Mouse (Mus musculus) lung, adult 18-20 months (tissue): Measurements from ENCODE around the gene Wfdc6a.

Source experiments
- DNase-seq, 2 experiments: peaks; one replicate each; pipeline ENCODE4 v3.0.0; 2022; ENCODE audit warnings: mixed read lengths in 2 of 2

The Wfdc6a gene

DNA sequence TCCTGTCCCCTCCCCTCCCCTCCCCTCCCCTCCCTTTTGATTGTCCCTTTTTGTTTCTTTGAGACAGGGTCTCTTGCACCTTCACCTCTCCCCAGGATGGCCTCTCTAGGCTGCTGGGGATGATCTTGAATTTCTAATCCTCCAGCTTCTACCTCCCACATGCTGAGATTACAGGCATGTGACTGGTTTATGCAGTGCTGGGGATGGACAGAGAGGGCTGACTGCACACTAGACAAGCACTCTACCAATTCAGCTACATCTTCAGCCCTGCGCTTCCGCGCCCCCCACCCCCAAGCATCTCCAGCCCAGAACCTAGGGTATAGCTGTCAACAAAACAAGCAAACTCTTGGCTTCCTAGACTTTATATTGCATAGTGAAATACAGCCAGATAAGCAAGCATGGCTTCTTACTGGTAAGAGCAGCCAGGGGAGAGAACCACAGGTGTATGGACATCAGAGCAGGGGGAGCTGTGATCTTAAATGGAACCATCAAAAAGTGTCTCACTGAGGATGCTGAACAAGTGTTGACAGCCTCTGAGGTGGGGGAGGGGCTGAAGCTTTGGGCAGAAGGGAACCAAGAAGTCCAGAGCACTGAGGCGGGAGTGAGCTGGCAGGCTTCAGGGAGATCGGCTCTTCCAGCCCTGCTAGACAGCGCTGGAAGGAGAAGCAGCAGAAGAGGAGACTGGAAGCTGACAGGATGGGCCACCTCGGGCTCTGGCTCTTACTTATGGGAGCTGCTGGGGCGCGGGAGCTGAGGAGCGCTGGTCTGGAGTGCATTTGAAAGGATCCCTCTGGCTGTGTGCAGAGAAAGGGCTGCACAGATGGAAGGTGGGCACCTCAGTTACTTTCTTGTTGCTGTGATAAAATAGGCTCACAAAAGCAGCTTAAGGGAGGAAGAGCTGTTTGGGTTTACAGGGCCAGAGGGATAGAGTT, 35.0 kb downstream of the Wfdc6a start:
- DNase-seq, result peak in 1 of 2 experiments; percentile 24

DNA sequence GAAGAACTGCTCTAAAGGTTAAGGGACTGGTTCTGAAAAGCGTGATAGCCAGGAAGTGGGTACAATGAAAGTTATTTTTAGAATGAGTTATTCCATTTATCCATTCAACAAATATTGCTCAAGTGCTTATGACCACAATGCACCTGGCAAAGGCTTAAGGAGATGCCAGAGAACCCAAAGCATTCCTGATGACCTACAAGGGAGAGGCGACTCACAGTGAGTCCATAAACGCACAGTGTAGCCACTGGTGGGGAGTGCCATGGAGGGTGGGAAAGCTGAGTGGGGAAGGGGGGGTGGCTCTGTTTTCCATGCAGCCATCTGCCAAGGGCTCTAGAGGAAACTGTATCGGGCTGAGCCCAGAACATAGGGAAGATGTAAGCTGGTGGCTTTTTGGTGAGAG, 35.9 kb downstream of the Wfdc6a start:
- DNase-seq, result peak; percentile 58 to 84

DNA sequence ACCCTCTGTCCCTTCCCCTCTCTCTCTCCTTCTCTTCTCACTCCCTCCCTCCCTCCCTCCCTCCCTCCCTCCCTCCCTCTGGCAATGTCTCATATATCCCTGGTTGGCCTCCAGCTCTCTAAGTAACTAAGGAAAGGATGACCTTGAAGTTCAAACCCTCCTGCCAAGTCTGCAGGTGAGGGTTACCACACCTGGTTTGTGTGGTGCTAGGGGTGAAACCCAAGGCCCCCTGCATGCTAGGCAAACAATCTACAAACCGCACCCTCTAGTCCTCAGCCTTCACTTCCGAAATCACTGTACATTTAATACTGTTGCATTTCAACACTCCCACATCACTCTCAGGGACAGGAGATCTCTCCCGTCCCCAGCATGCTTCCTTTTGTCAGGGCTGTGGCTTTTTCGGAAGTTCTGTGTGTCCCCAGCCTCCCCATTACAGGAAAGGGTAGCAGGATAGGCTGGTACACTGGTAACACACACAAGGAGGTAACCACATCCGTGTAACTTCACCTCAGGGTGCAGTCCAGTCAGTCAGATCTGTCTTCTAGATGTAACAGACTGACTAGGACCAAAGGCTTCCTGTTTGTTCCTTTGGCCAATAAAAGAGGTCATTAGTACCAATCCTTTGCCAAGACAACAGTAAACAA, 40.7 kb downstream of the Wfdc6a start:
- DNase-seq, result peak in 1 of 2 experiments; percentile 67

DNA sequence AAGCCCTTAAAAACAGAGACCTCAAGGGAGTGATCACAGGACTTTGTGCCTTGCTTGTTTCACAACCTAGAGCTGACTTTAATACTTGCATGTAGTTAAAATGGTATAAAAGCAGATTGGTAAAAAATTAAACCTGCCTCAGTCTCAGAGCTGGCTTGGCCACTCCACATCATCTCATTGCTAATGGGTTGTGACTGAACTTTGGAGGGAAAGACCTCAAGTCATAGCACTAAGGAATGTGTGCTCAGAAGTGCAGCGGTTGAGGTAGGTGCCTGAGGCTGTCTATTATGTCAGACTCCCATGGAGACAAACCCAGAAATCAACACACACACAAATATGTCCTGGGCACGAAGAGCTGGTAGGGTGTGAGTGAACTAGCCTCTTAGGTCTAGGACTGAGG, 41.5 kb downstream of the Wfdc6a start:
- no peak for DNase-seq

DNA sequence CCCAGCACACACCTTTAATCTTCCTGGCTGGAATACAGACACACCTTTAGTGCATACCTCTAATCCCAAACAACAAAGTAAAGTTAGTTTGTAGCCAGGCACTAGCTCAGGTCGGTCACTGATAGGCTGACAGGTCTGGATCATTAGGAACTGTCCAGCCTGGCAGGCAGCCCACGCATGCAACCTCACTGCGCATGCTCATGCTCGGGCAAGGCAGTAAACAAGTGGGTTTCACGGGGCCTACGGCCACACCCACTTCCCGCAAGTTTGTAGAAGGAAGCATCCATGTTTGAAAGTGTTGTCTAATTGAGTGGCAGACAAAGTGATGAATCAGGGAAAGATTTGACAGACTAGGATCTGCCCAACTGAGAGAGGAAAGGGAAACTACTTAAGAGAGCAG, 42.6 kb downstream of the Wfdc6a start:
- DNase-seq, result no peak

DNA sequence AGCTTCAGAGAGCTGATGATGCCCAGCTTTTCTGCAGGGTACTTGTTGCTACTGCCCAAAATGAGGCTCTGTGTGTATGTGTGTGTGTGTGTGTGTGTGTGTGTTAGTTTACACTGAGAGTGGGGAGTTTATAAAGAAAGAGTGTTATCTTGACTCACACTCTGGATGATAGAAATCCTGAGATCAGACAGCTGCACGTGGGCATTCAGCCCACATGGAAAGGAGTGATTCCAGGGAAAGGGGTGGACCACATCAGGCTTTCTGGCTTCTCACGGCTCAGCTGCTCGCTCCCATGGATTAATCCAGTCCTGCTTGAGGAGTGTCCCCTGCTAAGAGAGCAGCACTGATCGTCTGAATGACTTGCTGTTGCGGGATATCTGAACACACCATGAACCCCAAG, 43.1 kb downstream of the Wfdc6a start:
- no peak for DNase-seq

DNA sequence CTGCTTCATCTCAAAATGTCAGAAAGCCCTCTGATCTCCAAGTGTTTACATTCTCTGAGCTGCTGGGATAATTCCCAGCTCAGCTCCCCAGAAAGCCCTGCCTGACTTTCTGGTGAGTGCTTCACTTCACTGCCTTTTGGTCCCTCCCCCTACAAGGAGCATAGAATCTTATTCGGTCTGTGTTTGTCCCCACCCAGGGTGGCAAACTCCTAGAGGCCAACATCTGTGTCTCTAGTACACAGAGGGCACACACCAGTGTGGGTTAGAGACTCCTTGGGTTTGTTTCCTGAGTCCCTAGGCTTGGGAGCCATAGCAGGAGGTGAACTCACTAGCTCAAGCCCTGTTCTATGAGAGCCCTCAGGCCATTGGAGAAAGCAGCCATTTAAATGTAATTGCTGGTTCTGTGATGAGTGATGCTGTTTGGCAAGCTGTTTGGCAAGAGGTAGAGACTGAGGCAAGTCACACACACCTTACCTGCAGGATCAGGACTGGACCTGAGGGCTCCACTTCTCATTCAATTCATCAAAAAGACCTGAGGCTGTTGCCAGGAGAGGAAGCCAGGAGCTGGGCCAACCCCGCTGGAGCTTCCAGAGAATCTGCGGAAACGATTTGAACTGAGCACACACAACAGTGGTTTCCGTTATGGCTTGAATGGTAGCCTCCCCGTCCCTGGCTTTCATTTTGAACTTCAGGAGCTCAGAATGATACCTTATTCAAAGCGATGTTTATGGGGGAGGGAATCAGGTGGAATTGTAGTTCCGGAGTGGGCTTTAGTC, 44.4 kb downstream of the Wfdc6a start:
- DNase-seq, result no peak

DNA sequence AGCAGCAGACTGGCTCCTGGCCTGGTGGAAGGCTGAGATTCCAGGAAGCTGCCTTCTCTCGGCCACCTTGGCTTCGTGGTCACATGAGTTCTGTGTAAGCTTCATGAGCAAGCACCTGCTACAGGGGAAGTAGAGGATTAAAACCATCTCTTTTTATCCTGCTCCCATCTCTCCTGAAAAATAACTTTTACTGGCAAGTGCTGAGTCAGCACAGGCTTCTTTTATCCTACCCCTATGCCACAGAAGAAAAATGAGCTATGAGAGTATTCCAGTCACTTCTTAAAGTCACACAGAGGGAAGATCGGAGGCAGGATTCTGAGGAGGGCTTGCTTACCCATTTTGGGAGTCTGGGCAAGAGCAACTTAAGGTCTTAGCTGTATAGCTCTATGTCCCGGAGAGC, 48.2 kb downstream of the Wfdc6a start:
- no peak for DNase-seq

DNA sequence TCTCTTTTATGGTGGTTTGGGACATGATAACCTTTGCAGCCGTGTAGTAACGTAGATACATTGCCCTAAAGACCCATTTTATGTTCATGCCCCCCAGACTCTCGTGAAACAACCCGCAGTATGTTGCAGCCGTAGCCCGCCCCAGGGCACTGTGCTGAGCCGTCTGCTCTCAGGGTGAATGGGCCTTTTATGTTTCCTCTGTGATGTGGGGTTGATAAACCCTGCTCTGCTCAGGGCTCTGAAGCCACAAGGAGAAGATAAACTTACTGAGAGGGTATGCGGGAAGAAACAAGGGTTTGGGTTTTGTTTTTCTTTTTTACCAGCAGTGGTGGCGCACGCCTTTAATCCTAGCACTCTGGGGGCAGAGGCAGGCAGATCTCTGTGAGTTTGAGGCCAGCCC, 50.9 kb downstream of the Wfdc6a start:
- no peak for DNase-seq

DNA sequence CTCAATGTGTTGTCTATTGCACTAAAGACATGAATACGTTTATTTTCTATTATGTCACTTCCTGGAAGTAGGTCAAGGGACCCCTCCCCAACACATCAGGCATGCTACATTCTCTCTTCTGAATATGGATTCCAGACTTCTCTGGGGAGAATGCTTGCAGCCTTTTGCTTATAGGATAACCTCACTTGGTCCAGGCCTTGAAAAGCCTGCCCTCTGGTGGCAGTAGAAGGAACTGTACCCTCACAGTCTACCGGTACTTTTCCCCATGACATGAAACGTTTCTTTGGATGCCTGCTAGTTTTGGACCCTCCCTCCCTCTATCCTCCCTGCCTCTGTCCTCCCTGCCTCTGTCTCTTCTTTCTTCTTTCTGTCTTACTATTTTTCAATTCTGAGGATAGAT, 54.1 kb downstream of the Wfdc6a start:
- peak; percentile 70 to 76 for DNase-seq
